Mouse (Mus musculus): Measurements from ENCODE around the gene Magea5. TPM values are rescaled to one million over a fixed set of nuclear protein-coding genes. Genes with fewer than 3 reads are reported as not detected.
"Not testable (repeated sequence)": the region's sequence is repeated elsewhere in the genome, so short reads cannot be mapped to it uniquely, and the experiment has no call there.

Gene Magea5
- total RNA-seq (2021): not detected

DNA sequence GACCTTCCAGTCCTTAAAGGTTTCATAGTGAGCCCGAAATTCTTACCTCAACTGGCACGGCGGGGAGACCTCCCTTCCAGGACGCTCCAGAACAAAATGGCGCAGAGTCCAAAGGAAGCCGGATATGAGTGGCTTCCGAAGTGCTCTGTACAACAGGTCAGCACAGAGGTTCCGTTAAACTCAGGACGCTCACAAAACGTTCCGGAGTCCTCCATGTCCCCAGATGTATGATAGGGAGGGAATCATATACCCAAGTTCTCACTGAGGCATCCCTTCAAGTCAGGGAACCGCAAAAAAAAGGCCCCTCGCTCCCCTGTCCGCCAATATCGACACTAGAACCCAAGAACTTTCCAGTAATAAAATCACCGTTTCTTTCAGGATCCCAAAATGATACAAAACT lies at the start of gene Magea5:
TSS of gene Magea5 (minus strand) at position 101 of the 400 bp plus-strand sequence.
- intact Hi-C loops (cut with DNase I): not testable (repeated sequence)

GRCm38 (mm10) chrX:155098024-155098423 lies 35.1 kb upstream of the Magea5 start:
- intact Hi-C loops (cut with DNase I): no loop called here
- no peak for DNase-seq (ENCODE audit: low spot score in 2 of 2)

More for the DNA sequence above, at the start of gene Magea5:
- DNase-seq (ENCODE audit: low spot score in 2 of 2): not testable (repeated sequence)

GRCm38 (mm10) chrX:155093566-155093965 lies 30.6 kb upstream of the Magea5 start, which contains the start of gene Magea2:
Gene Magea2 (minus strand): TSS chrX:155093666.
- intact Hi-C loops (cut with DNase I); DNase-seq (ENCODE audit: low spot score in 2 of 2): not testable (repeated sequence)

- DNase-seq (ENCODE audit: low spot score in 2 of 2); intact Hi-C loops (cut with DNase I): not testable (repeated sequence)
These were observed 26.7 kb upstream of the Magea5 start, which contains the start of gene Magea1 for GRCm38 (mm10) chrX:155089693-155090092. Gene Magea1 (minus strand): TSS chrX:155089793.

Other genes starting within 250 kb of the Magea5 start
- gene Cldn34b1, start 172.9 kb downstream of the Magea5 start, total RNA-seq (2021): not detected
- gene Magea6, start 127.2 kb downstream of the Magea5 start, total RNA-seq (2021): not detected
- gene Magea3, start 113.6 kb downstream of the Magea5 start, total RNA-seq (2021): not detected
- gene Magea8, start 67.3 kb downstream of the Magea5 start, total RNA-seq (2021): not detected
- gene Magea1, start 26.6 kb upstream of the Magea5 start, total RNA-seq (2021): not detected
- gene Magea2, start 30.5 kb upstream of the Magea5 start, total RNA-seq (2021): not detected
- gene Cldn34b2, start 65.3 kb upstream of the Magea5 start, total RNA-seq (2021): not detected
- 10 to 100 TPM; 60.9 to 66.2 TPM for gene Sat1, start 153.3 kb upstream of the Magea5 start, total RNA-seq (2021)
- gene Acot9, start 199.3 kb upstream of the Magea5 start, total RNA-seq (2021): 10 to 100 TPM; 19.8 to 21.4 TPM

All from left cerebral cortex, postnatal 36 days (tissue).